Mouse (Mus musculus) bone marrow macrophage, adult 2 months (primary cell): ENCODE data around the gene Fam102a.

ENCODE experiments used
- CTCF ChIP-seq: IDR thresholded peaks from 2 replicates; pipeline ENCODE4 v1.5.1; 2012; ENCODE audit warnings: low read depth, mild to moderate bottlenecking, low read length, moderate library complexity
- POLR2A ChIP-seq: IDR thresholded peaks from 2 replicates; pipeline ENCODE4 v1.6.1; 2012; ENCODE audit warnings: mild to moderate bottlenecking, low read depth, low read length, borderline replicate concordance

- TF ChIP-seq CTCF (no peak), POLR2A (no peak)
Measured at GRCm38 (mm10) chr2:32572196-32572595, 37.1 kb downstream of the Fam102a start.
